Mouse (Mus musculus) olfactory bulb, adult 2 months (tissue): ENCODE data around the gene Sept8. TPM values are rescaled to one million over a fixed set of nuclear protein-coding genes. Genes with fewer than 3 reads are reported as not detected.

Experiments
- H3K27ac ChIP-seq: fragments of 200-500 bp; 2 replicates; pipeline ENCODE4 v1.5.1; 2012; ENCODE audit warnings: low read depth, low read length; ENCODE audit not compliant: insufficient read depth
- H3K4me1 ChIP-seq: fragments of 200-500 bp; 2 replicates; pipeline ENCODE4 v1.6.1; 2012; ENCODE audit warnings: low read length; ENCODE audit not compliant: control insufficient read depth, insufficient read depth
- H3K4me3 ChIP-seq: fragments of 200-500 bp; 2 replicates; pipeline ENCODE4 v1.5.1; 2012; ENCODE audit warnings: mild to moderate bottlenecking, low read depth, low read length, moderate library complexity; ENCODE audit not compliant: insufficient read depth
- CTCF ChIP-seq: fragments of 200-500 bp; IDR thresholded peaks from 2 replicates; pipeline ENCODE4 v1.5.1; 2012; ENCODE audit warnings: low read depth, mild to moderate bottlenecking, low read length, moderate library complexity; ENCODE audit not compliant: insufficient read depth
- POLR2A ChIP-seq: fragments of 200-500 bp; IDR thresholded peaks from 2 replicates; pipeline ENCODE4 v1.6.1; 2012; ENCODE audit warnings: mild to moderate bottlenecking, low read depth, low read length, moderate library complexity; ENCODE audit not compliant: insufficient read depth
- WGBS: fragments of 180-500 bp; shearing (Covaris S2); methylation state at CpG from one replicate; pipeline ENCODE4 v1.1.7; 2018; 5-methylcytosine and 5-hydroxymethylcytosine counted together
- polyA plus RNA-seq: library from polyadenylated mRNA; stranded (reverse); fragments of >200 nt; gene quantifications from 2 replicates; pipeline ENCODE4 v1.2.4, GENCODE M21; 2012; ENCODE audit warnings: low replicate concordance; ENCODE audit not compliant: missing spikeins, insufficient read depth, insufficient read length

Gene Sept8
- polyA plus RNA-seq, 1 experiment: 232 TPM

GRCm38 (mm10) chr11:53522930-53523329, 3.9 kb downstream of the Sept8 start:
- Histone ChIP-seq H3K4me1 (peaks cover 49% of the 10 kb centered on the region), H3K27ac (peak overlapping the region; percentile 94), H3K4me3 (no peak overlapping the region)
- TF ChIP-seq POLR2A: no peak
- no peak for TF ChIP-seq CTCF
- 19% methylated on average over 9 of the region's 9 CpGs for WGBS

- H3K27ac ChIP-seq: peak overlapping the region; percentile 94
- TF ChIP-seq POLR2A (no peak), CTCF (no peak)
- peaks cover 56% of the 10 kb centered on the region for H3K4me1 ChIP-seq
- 68% methylated on average over 14 of the region's 14 CpGs for WGBS
- H3K4me3 ChIP-seq: no peak overlapping the region
Observed at GRCm38 (mm10) chr11:53523545-53524405, 4.7 kb downstream of the Sept8 start.

- 54% methylated on average over 6 of the region's 6 CpGs for WGBS
- H3K4me1 ChIP-seq: peaks cover 64% of the 10 kb centered on the region
Observed at GRCm38 (mm10) chr11:53524905-53525304, 5.8 kb downstream of the Sept8 start.

GRCm38 (mm10) chr11:53525461-53525860, 6.4 kb downstream of the Sept8 start:
- no peak for TF ChIP-seq POLR2A
- H3K27ac ChIP-seq: no peak overlapping the region
- 79% methylated on average over 4 of the region's 4 CpGs for WGBS
- no peak overlapping the region for H3K4me3 ChIP-seq
- H3K4me1 ChIP-seq: peaks cover 68% of the 10 kb centered on the region

More at GRCm38 (mm10) chr11:53524905-53525304, 5.8 kb downstream of the Sept8 start:
- no peak overlapping the region for H3K4me3 ChIP-seq
- TF ChIP-seq POLR2A: no peak
- TF ChIP-seq CTCF: 0 out of 2 replicates have a peak, but pooled peaks have one; percentile 19
- no peak overlapping the region for H3K27ac ChIP-seq

GRCm38 (mm10) chr11:53528397-53529252, 9.6 kb downstream of the Sept8 start:
- Histone ChIP-seq H3K4me1 (peaks cover 50% of the 10 kb centered on the region), H3K27ac (peak overlapping the region; percentile 33; the same call in 1 of the 2 replicates)
- TF ChIP-seq CTCF (no peak), POLR2A (no peak)

GRCm38 (mm10) chr11:53529253-53529557, 10.1 kb downstream of the Sept8 start:
- 28% methylated on average over 6 of the region's 6 CpGs for WGBS
- Histone ChIP-seq H3K4me3 (no peak overlapping the region), H3K4me1 (peaks cover 45% of the 10 kb centered on the region), H3K27ac (peak overlapping the region; percentile 33; the same call in 1 of the 2 replicates)
- TF ChIP-seq POLR2A (no peak), CTCF (no peak)

More at GRCm38 (mm10) chr11:53528397-53529252, 9.6 kb downstream of the Sept8 start:
- H3K4me3 ChIP-seq: no peak overlapping the region
- 62% methylated on average over 9 of the region's 9 CpGs for WGBS

GRCm38 (mm10) chr11:53530001-53530400, 10.9 kb downstream of the Sept8 start:
- Histone ChIP-seq H3K4me3 (no peak overlapping the region), H3K4me1 (peaks cover 38% of the 10 kb centered on the region), H3K27ac (no peak overlapping the region)
- no peak for TF ChIP-seq POLR2A
- WGBS: 75% methylated on average over 9 of the region's 9 CpGs

- 90% methylated on average over 10 of the region's 10 CpGs for WGBS
- H3K27ac ChIP-seq: no peak overlapping the region
Observed at GRCm38 (mm10) chr11:53531578-53532230, 12.6 kb downstream of the Sept8 start.

More at GRCm38 (mm10) chr11:53531578-53532230, 12.6 kb downstream of the Sept8 start:
- no peak for TF ChIP-seq CTCF
- TF ChIP-seq POLR2A: no peak
- Histone ChIP-seq H3K4me3 (no peak overlapping the region), H3K4me1 (peaks cover 25% of the 10 kb centered on the region)
